Mouse (Mus musculus): ENCODE results near the gene Rere. TPM values are rescaled to one million over a fixed set of nuclear protein-coding genes. Genes with fewer than 3 reads are reported as not detected.
A peak's percentile ranks its signal among the peaks of the same experiment; 100 is the strongest.

The Rere gene
- polyA plus RNA-seq, 1 experiment from 2014 or later, result 43.6 TPM

GRCm38 (mm10) chr4:150625425-150625824 lies 344.0 kb downstream of the Rere start:
- H3K9ac ChIP-seq (replicated peaks), result no peak overlapping the region
- peaks cover 24% of the 10 kb centered on the region for H3K36me3 ChIP-seq
- ATAC-seq, result peak; percentile 40; the same call in 1 of the 2 replicates
- H3K27me3 ChIP-seq, result no peaks in the 10 kb centered on the region
- 52% methylated on average over 1 of the region's 1 CpGs for WGBS
- no peak overlapping the region for H3K4me3 ChIP-seq (replicated peaks)
- 0 out of 2 replicates have a peak, but pooled peaks cover 5% of the 10 kb centered on the region for H3K4me1 ChIP-seq (replicated peaks)
- no peaks in the 10 kb centered on the region for H3K9me3 ChIP-seq
- 0 out of 2 replicates have a peak overlapping the region, but pooled peaks have one; percentile 25 for H3K27ac ChIP-seq
- H3K4me2 ChIP-seq (replicated peaks), result no peak overlapping the region

- H3K9ac ChIP-seq (replicated peaks), result no peak overlapping the region
- no peak for ATAC-seq
- H3K36me3 ChIP-seq, result peaks cover 21% of the 10 kb centered on the region
- H3K4me1 ChIP-seq (replicated peaks), result 0 out of 2 replicates have a peak, but pooled peaks cover 5% of the 10 kb centered on the region
- H3K9me3 ChIP-seq, result no peaks in the 10 kb centered on the region
- H3K4me3 ChIP-seq (replicated peaks), result no peak overlapping the region
- 0 out of 2 replicates have a peak overlapping the region, but pooled peaks have one; percentile 25 for H3K27ac ChIP-seq
- H3K27me3 ChIP-seq, result no peaks in the 10 kb centered on the region
- WGBS, result 52% methylated on average over 6 of the region's 6 CpGs
- H3K4me2 ChIP-seq (replicated peaks), result no peak overlapping the region
These were observed 344.7 kb downstream of the Rere start for GRCm38 (mm10) chr4:150625951-150626732.

GRCm38 (mm10) chr4:150629266-150629665 lies 347.8 kb downstream of the Rere start:
- H3K4me2 ChIP-seq (replicated peaks), result no peak overlapping the region
- H3K9ac ChIP-seq (replicated peaks), result no peak overlapping the region
- no peak overlapping the region for H3K4me3 ChIP-seq (replicated peaks)
- 0 out of 2 replicates have a peak, but pooled peaks cover 5% of the 10 kb centered on the region for H3K4me1 ChIP-seq (replicated peaks)
- H3K27ac ChIP-seq, result no peak overlapping the region
- 87% methylated on average over 11 of the region's 11 CpGs for WGBS
- H3K9me3 ChIP-seq, result no peaks in the 10 kb centered on the region
- ATAC-seq, result no peak
- peaks cover 21% of the 10 kb centered on the region for H3K36me3 ChIP-seq
- H3K27me3 ChIP-seq, result no peaks in the 10 kb centered on the region

- WGBS, result 88% methylated on average over 10 of the region's 10 CpGs
- H3K27me3 ChIP-seq, result no peaks in the 10 kb centered on the region
- no peak overlapping the region for H3K4me2 ChIP-seq (replicated peaks)
- peaks cover 37% of the 10 kb centered on the region for H3K36me3 ChIP-seq
- no peaks in the 10 kb centered on the region for H3K4me1 ChIP-seq (replicated peaks)
- no peak overlapping the region for H3K9ac ChIP-seq (replicated peaks)
- no peak overlapping the region for H3K27ac ChIP-seq
- no peaks in the 10 kb centered on the region for H3K9me3 ChIP-seq
- ATAC-seq, result no peak
- H3K4me3 ChIP-seq (replicated peaks), result no peak overlapping the region
These were observed 354.1 kb downstream of the Rere start for GRCm38 (mm10) chr4:150635568-150635967.

GRCm38 (mm10) chr4:150636635-150637034 lies 355.2 kb downstream of the Rere start:
- H3K4me2 ChIP-seq (replicated peaks), result no peak overlapping the region
- WGBS, result 84% methylated on average over 6 of the region's 6 CpGs
- H3K4me1 ChIP-seq (replicated peaks), result no peaks in the 10 kb centered on the region
- ATAC-seq, result no peak
- H3K27me3 ChIP-seq, result no peaks in the 10 kb centered on the region
- H3K36me3 ChIP-seq, result peaks cover 33% of the 10 kb centered on the region
- H3K9ac ChIP-seq (replicated peaks), result no peak overlapping the region
- no peaks in the 10 kb centered on the region for H3K9me3 ChIP-seq
- no peak overlapping the region for H3K4me3 ChIP-seq (replicated peaks)
- no peak overlapping the region for H3K27ac ChIP-seq

- Histone ChIP-seq H3K27ac (no peak overlapping the region), H3K9ac (replicated peaks) (no peak overlapping the region), H3K4me1 (replicated peaks) (no peaks in the 10 kb centered on the region), H3K36me3 (peaks cover 22% of the 10 kb centered on the region), H3K27me3 (no peaks in the 10 kb centered on the region), H3K4me2 (replicated peaks) (no peak overlapping the region), H3K4me3 (replicated peaks) (no peak overlapping the region), H3K9me3 (no peaks in the 10 kb centered on the region)
- WGBS, result 95% methylated on average over 9 of the region's 9 CpGs
- no peak for ATAC-seq
These were observed 362.9 kb downstream of the Rere start for GRCm38 (mm10) chr4:150644299-150644698.

GRCm38 (mm10) chr4:150649327-150649726 lies 367.9 kb downstream of the Rere start:
- H3K4me1 ChIP-seq (replicated peaks), result peaks cover 10% of the 10 kb centered on the region
- H3K36me3 ChIP-seq, result no peaks in the 10 kb centered on the region
- no peak overlapping the region for H3K9ac ChIP-seq (replicated peaks)
- H3K9me3 ChIP-seq, result no peaks in the 10 kb centered on the region
- no peak overlapping the region for H3K4me2 ChIP-seq (replicated peaks)
- H3K27me3 ChIP-seq, result peaks cover 19% of the 10 kb centered on the region; the same call in 1 of the 2 replicates
- H3K4me3 ChIP-seq (replicated peaks), result no peak overlapping the region
- WGBS, result 78% methylated on average over 5 of the region's 5 CpGs
- H3K27ac ChIP-seq, result no peak overlapping the region
- no peak for ATAC-seq

- 6% methylated on average over 40 of the region's 41 CpGs for WGBS
- H3K4me1 ChIP-seq (replicated peaks), result peaks cover 12% of the 10 kb centered on the region
- peak; percentile 63 for ATAC-seq
- H3K27me3 ChIP-seq, result peaks cover 29% of the 10 kb centered on the region
- H3K9me3 ChIP-seq, result peaks cover 3% of the 10 kb centered on the region; the same call in 1 of the 2 replicates
- peak within 1 kb of the TSS; percentile 64 for H3K4me2 ChIP-seq (replicated peaks)
- H3K36me3 ChIP-seq, result no peaks in the 10 kb centered on the region
- H3K9ac ChIP-seq (replicated peaks), result peak within 1 kb of the TSS; percentile 74
- H3K4me3 ChIP-seq (replicated peaks), result peak within 1 kb of the TSS; percentile 61
- H3K27ac ChIP-seq, result 0 out of 2 replicates have a peak within 1 kb of the TSS, but pooled peaks have one; percentile 27
These were observed 370.2 kb downstream of the Rere start, which contains the start of gene Slc45a1 for GRCm38 (mm10) chr4:150651390-150652277. Slc45a1 (minus strand) TSS chr4:150652174.

GRCm38 (mm10) chr4:150653072-150653599 lies 371.7 kb downstream of the Rere start:
- peaks cover 29% of the 10 kb centered on the region for H3K27me3 ChIP-seq
- no peak overlapping the region for H3K27ac ChIP-seq
- H3K9me3 ChIP-seq, result peaks cover 6% of the 10 kb centered on the region; the same call in 1 of the 2 replicates
- no peak overlapping the region for H3K9ac ChIP-seq (replicated peaks)
- no peak overlapping the region for H3K4me3 ChIP-seq (replicated peaks)
- ATAC-seq, result no peak
- 41% methylated on average over 10 of the region's 11 CpGs for WGBS
- H3K36me3 ChIP-seq, result no peaks in the 10 kb centered on the region
- H3K4me1 ChIP-seq (replicated peaks), result peaks cover 12% of the 10 kb centered on the region
- no peak overlapping the region for H3K4me2 ChIP-seq (replicated peaks)

- Histone ChIP-seq H3K4me3 (replicated peaks) (no peak overlapping the region), H3K9me3 (peaks cover 6% of the 10 kb centered on the region; the same call in 1 of the 2 replicates), H3K4me2 (replicated peaks) (peak overlapping the region; percentile 32; the same call in 1 of the 2 replicates), H3K36me3 (no peaks in the 10 kb centered on the region), H3K4me1 (replicated peaks) (peaks cover 12% of the 10 kb centered on the region), H3K27me3 (peaks cover 30% of the 10 kb centered on the region), H3K9ac (replicated peaks) (peak overlapping the region; percentile 48; the same call in 1 of the 2 replicates), H3K27ac (no peak overlapping the region)
- ATAC-seq, result peak; percentile 63
- 5% methylated on average over 17 of the region's 17 CpGs for WGBS
These were observed 374.5 kb downstream of the Rere start for GRCm38 (mm10) chr4:150655989-150656388.

GRCm38 (mm10) chr4:150656504-150656903 lies 375.1 kb downstream of the Rere start:
- Histone ChIP-seq H3K9me3 (peaks cover 6% of the 10 kb centered on the region; the same call in 1 of the 2 replicates), H3K27me3 (peaks cover 33% of the 10 kb centered on the region), H3K4me1 (replicated peaks) (peaks cover 11% of the 10 kb centered on the region), H3K36me3 (no peaks in the 10 kb centered on the region), H3K27ac (no peak overlapping the region), H3K9ac (replicated peaks) (no peak overlapping the region), H3K4me2 (replicated peaks) (no peak overlapping the region), H3K4me3 (replicated peaks) (no peak overlapping the region)
- WGBS, result 85% methylated on average over 6 of the region's 6 CpGs
- no peak for ATAC-seq
